Mouse (Mus musculus): ENCODE measurements around the gene Tlx2. TPM values are rescaled to one million over a fixed set of nuclear protein-coding genes. Genes with fewer than 3 reads are reported as not detected.

Gene Tlx2
- polyA plus RNA-seq, 1 experiment from 2014 or later = 8.4 TPM

DNA sequence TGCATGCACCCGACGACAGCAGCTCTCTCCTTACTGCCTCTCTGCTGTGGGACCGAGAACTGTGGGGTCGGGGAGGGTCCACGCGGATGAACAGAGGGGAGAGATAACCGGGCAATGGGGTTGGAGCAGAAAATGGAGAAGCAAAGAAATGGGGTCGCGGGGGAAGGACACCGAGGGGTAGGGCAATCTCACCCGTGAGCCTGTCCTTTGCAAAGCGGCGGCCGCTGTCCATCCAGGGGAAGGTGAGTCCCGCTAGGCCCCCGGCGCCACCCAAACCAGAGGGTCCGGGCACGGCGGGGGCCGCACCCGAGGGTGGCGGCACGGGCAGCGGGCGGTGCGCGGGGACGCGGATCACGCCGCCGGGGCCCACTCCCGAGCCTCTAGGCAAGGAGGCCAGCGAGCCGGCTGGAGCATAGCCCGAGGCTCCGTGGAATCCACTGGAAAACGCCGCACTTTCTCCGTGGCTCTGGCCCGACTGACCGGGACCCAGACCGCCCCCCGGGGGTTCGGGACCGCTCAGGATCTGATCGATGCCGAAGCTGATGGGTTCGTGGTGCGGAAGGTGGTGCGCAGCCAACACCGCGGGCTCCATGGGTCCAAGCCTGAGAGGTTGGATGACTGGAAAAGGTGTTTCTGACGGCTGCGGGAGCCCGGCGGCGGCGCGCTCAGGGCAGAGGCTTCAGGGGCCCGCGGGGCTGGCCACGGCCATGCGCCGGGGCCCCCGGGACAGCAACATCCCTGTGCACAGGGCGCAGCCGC lies 426 bp downstream of the Tlx2 start:
- Histone ChIP-seq H3K9ac (replicated peaks; ENCODE audit: low read depth, low read length) (no peak overlapping the region), H3K4me2 (replicated peaks; ENCODE audit: low read depth, low read length) (peak overlapping the region; percentile 3; the same call in 1 of the 2 replicates)
- ATAC-seq (ENCODE audit: insufficient number of reproducible peaks, insufficient read depth, low FRiP score, low read depth) = peak; percentile 17; the same call in 1 of the 2 replicates

DNA sequence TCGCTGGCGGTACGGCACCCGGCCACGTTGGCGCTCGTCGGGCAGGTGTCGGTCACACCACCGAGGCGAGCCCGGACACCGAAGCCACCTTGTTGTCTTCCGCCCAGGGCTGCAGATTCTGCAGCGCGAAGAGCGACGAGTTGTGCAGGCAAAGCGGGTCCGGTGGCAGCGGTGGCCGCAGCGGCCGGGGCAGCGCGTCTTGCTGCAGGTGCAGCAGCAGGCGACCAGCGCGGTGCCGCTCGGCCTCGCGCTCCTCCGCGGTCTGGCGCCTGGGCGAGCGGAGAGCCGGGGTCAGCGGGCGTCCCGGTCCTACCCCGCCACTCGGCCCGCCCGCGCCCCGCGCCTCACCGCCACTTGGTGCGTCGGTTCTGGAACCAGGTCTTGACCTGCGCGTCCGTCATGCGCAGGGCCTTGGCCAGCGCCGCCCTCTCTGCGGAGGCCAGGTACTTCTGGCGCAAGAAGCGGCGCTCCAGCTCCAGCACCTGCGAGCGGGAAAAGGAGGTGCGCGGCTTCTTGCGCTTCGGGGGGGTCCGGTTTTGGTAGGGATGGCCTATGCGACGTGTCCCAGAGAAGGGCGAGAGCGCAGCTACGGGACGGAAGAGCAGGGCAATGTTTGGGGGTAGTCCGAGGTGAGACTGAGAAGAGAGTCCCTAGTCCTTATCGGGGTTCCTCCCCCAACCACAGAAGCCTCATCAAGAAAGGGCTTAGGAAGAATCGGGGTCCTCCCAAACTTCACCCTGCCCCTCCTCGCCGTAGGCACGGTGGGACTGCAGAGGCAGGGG lies 1.2 kb downstream of the Tlx2 start:
- no peak for ATAC-seq (ENCODE audit: insufficient number of reproducible peaks, insufficient read depth, low FRiP score, low read depth)
- 1% methylated on average over 81 of the region's 81 CpGs for WGBS
- no peaks in the 10 kb centered on the region for H3K36me3 ChIP-seq (ENCODE audit: control insufficient read depth, insufficient read depth, low read length)
- peaks cover 5% of the 10 kb centered on the region; the same call in 1 of the 2 replicates for H3K4me1 ChIP-seq (ENCODE audit: control insufficient read depth, insufficient read depth, low read length)
- peaks cover 83% of the 10 kb centered on the region for H3K27me3 ChIP-seq (ENCODE audit: control insufficient read depth, insufficient read depth, low read length)
- peak overlapping the region; percentile 28 for H3K4me2 ChIP-seq (replicated peaks; ENCODE audit: low read depth, low read length)
- no peak overlapping the region for H3K9ac ChIP-seq (replicated peaks; ENCODE audit: low read depth, low read length)
- no peak overlapping the region for H3K27ac ChIP-seq (ENCODE audit: low read length)
- peak overlapping the region; percentile 26 for H3K4me3 ChIP-seq (ENCODE audit: low read depth, low read length)
- no peaks in the 10 kb centered on the region for H3K9me3 ChIP-seq (ENCODE audit: control insufficient read depth, low read depth, low read length)

More for the DNA sequence above, 426 bp downstream of the Tlx2 start:
- Histone ChIP-seq H3K9me3 (ENCODE audit: control insufficient read depth, low read depth, low read length) (no peaks in the 10 kb centered on the region), H3K36me3 (ENCODE audit: control insufficient read depth, insufficient read depth, low read length) (no peaks in the 10 kb centered on the region), H3K4me3 (ENCODE audit: low read depth, low read length) (peak overlapping the region; percentile 26), H3K27me3 (ENCODE audit: control insufficient read depth, insufficient read depth, low read length) (peaks cover 83% of the 10 kb centered on the region), H3K4me1 (ENCODE audit: control insufficient read depth, insufficient read depth, low read length) (peaks cover 5% of the 10 kb centered on the region; the same call in 1 of the 2 replicates), H3K27ac (ENCODE audit: low read length) (no peak overlapping the region)
- WGBS = under 1% methylated on average over 69 of the region's 69 CpGs

DNA sequence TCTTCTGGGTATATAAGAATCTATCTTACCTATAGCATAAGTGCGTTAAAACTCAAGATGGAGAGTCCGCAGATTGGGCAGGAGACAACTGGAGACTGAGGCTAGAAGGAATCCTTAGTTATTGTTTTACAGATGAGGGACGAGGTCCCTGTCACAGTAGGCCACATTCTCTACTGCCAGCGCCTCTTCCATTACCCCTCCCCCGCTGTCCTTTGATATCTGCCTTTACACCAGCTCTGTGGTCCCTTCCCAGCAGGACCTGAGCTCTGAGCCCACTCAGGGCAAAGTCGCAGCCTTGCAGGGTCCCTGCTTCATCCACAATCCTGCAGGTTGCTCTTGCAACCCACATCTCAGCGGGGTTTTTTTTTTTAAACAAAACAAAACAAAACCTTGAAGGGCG lies 1.9 kb downstream of the Tlx2 start:
- WGBS = 6% methylated on average over 8 of the region's 8 CpGs
- Histone ChIP-seq H3K9me3 (ENCODE audit: control insufficient read depth, low read depth, low read length) (no peaks in the 10 kb centered on the region), H3K9ac (replicated peaks; ENCODE audit: low read depth, low read length) (no peak overlapping the region), H3K36me3 (ENCODE audit: control insufficient read depth, insufficient read depth, low read length) (no peaks in the 10 kb centered on the region), H3K4me2 (replicated peaks; ENCODE audit: low read depth, low read length) (peak overlapping the region; percentile 28; the same call in 1 of the 2 replicates), H3K27ac (ENCODE audit: low read length) (no peak overlapping the region), H3K4me3 (ENCODE audit: low read depth, low read length) (peak overlapping the region; percentile 26; the same call in 1 of the 2 replicates), H3K4me1 (ENCODE audit: control insufficient read depth, insufficient read depth, low read length) (peaks cover 5% of the 10 kb centered on the region; the same call in 1 of the 2 replicates), H3K27me3 (ENCODE audit: control insufficient read depth, insufficient read depth, low read length) (peaks cover 84% of the 10 kb centered on the region)
- no peak for ATAC-seq (ENCODE audit: insufficient number of reproducible peaks, insufficient read depth, low FRiP score, low read depth)

DNA sequence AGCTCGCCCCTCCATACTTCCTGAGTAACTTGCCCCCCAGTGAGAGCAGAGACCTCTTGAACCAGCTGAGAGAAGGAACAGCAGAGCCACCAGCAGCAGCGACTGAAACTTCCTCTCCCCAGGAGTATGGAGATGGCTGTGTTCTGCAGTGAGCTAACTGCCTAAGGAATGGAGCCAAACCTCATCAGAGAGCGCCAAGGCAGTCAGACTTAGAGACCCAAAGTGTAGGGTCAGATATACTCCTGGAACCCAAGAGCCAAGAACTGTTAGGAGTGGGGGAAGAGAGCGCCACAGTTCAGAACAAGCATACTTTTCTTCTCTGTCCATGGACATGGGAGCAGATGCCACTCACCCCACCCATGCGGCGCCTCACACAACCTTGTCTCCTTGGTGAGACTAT lies 3.7 kb downstream of the Tlx2 start:
- Histone ChIP-seq H3K36me3 (ENCODE audit: control insufficient read depth, insufficient read depth, low read length) (no peaks in the 10 kb centered on the region), H3K4me3 (ENCODE audit: low read depth, low read length) (no peak overlapping the region), H3K27ac (ENCODE audit: low read length) (no peak overlapping the region), H3K4me1 (ENCODE audit: control insufficient read depth, insufficient read depth, low read length) (peaks cover 5% of the 10 kb centered on the region; the same call in 1 of the 2 replicates), H3K4me2 (replicated peaks; ENCODE audit: low read depth, low read length) (no peak overlapping the region), H3K9me3 (ENCODE audit: control insufficient read depth, low read depth, low read length) (no peaks in the 10 kb centered on the region), H3K9ac (replicated peaks; ENCODE audit: low read depth, low read length) (no peak overlapping the region), H3K27me3 (ENCODE audit: control insufficient read depth, insufficient read depth, low read length) (peaks cover 75% of the 10 kb centered on the region)
- no peak for ATAC-seq (ENCODE audit: insufficient number of reproducible peaks, insufficient read depth, low FRiP score, low read depth)
- 25% methylated on average over 6 of the region's 6 CpGs for WGBS

DNA sequence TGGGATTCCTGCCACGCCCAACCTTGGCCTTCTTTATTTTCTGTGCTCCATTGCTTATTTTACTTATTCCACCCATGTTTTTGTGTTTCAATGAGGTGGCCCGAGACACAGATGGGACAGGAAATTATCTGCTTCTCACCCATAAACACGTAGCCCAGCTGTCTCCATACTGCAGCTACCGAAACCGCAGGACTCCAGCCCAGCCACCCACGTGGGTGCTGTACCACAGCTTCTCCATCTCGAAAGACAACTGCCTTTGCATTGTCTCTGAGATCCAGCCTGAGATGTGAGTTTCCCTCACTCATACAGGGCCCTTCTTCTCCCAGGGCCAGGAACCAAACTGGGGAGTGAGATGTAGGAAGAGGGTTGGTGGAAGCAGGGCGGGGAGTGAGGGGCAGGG lies 4.1 kb downstream of the Tlx2 start:
- Histone ChIP-seq H3K9ac (replicated peaks; ENCODE audit: low read depth, low read length) (no peak overlapping the region), H3K4me1 (ENCODE audit: control insufficient read depth, insufficient read depth, low read length) (peaks cover under 1% of the 10 kb centered on the region; the same call in 1 of the 2 replicates), H3K9me3 (ENCODE audit: control insufficient read depth, low read depth, low read length) (no peaks in the 10 kb centered on the region), H3K4me2 (replicated peaks; ENCODE audit: low read depth, low read length) (no peak overlapping the region), H3K27me3 (ENCODE audit: control insufficient read depth, insufficient read depth, low read length) (peaks cover 71% of the 10 kb centered on the region), H3K4me3 (ENCODE audit: low read depth, low read length) (no peak overlapping the region), H3K27ac (ENCODE audit: low read length) (no peak overlapping the region), H3K36me3 (ENCODE audit: control insufficient read depth, insufficient read depth, low read length) (no peaks in the 10 kb centered on the region)
- ATAC-seq (ENCODE audit: insufficient number of reproducible peaks, insufficient read depth, low FRiP score, low read depth) = no peak
- 39% methylated on average over 8 of the region's 8 CpGs for WGBS

DNA sequence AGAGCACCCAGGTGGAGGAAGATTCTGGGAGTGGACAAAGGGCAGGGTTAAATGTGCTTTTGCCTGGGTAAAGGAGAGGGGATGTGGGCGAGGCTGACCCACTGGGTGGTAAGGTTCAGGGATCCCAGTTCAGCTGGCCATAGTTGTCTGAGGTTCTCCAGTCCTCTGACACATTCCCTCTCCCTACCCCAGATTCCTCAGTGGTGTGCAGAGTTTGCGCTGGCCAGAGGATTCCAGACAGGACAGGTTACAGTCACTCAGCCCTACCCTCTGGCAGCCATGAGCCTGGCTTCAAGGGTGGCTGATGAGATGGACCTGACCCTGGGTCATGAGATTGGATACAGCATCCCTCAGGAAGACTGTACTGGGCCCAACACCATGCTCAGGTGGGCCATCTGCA lies 11.4 kb downstream of the Tlx2 start:
- peaks cover 10% of the 10 kb centered on the region; the same call in 1 of the 2 replicates for H3K4me1 ChIP-seq (ENCODE audit: control insufficient read depth, insufficient read depth, low read length)
- peaks cover 8% of the 10 kb centered on the region for H3K27me3 ChIP-seq (ENCODE audit: control insufficient read depth, insufficient read depth, low read length)
- no peak overlapping the region for H3K27ac ChIP-seq (ENCODE audit: low read length)
- no peak overlapping the region for H3K9ac ChIP-seq (replicated peaks; ENCODE audit: low read depth, low read length)
- no peak overlapping the region for H3K4me3 ChIP-seq (ENCODE audit: low read depth, low read length)
- ATAC-seq (ENCODE audit: insufficient number of reproducible peaks, insufficient read depth, low FRiP score, low read depth) = no peak
- H3K4me2 ChIP-seq (replicated peaks; ENCODE audit: low read depth, low read length) = peak overlapping the region; percentile 23
- peaks cover 8% of the 10 kb centered on the region for H3K36me3 ChIP-seq (ENCODE audit: control insufficient read depth, insufficient read depth, low read length)
- H3K9me3 ChIP-seq (ENCODE audit: control insufficient read depth, low read depth, low read length) = no peaks in the 10 kb centered on the region
- WGBS = 80% methylated on average over 2 of the region's 2 CpGs

DNA sequence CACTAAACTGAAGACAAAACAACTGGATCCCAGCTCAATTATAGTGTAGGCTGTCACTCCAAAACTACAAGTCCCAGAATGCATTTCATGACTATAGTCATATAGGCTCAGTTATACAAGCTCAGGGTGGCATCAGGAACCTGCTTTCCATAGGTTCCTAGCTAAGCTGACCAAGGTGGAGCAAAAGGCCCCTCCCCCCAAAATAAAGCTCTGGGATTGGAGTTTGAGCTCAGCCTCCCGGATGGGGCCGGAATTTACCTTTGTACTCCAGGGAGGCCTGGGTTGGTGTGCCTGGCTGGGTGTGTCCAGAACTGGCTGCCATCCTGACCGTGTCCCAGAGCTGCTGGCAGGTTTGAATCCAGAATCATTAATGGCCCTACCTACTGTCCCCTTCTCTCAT lies 12.3 kb downstream of the Tlx2 start, which contains the start of gene Dqx1:
TSS of gene Dqx1 (plus strand) at position 55 of the 400 bp plus-strand sequence.
- peak; percentile 56 for ATAC-seq (ENCODE audit: insufficient number of reproducible peaks, insufficient read depth, low FRiP score, low read depth)
- Histone ChIP-seq H3K27me3 (ENCODE audit: control insufficient read depth, insufficient read depth, low read length) (peaks cover 1% of the 10 kb centered on the region; the same call in 1 of the 2 replicates), H3K4me2 (replicated peaks; ENCODE audit: low read depth, low read length) (peak within 1 kb of the TSS; percentile 23), H3K27ac (ENCODE audit: low read length) (no peak within 1 kb of the TSS; the same call in 1 of the 2 replicates), H3K4me3 (ENCODE audit: low read depth, low read length) (peak within 1 kb of the TSS; percentile 9; the same call in 1 of the 2 replicates), H3K4me1 (ENCODE audit: control insufficient read depth, insufficient read depth, low read length) (peaks cover 16% of the 10 kb centered on the region), H3K9me3 (ENCODE audit: control insufficient read depth, low read depth, low read length) (no peaks in the 10 kb centered on the region), H3K36me3 (ENCODE audit: control insufficient read depth, insufficient read depth, low read length) (peaks cover 8% of the 10 kb centered on the region), H3K9ac (replicated peaks; ENCODE audit: low read depth, low read length) (peak within 1 kb of the TSS; percentile 21; the same call in 1 of the 2 replicates)
- WGBS = 44% methylated on average over 3 of the region's 3 CpGs

DNA sequence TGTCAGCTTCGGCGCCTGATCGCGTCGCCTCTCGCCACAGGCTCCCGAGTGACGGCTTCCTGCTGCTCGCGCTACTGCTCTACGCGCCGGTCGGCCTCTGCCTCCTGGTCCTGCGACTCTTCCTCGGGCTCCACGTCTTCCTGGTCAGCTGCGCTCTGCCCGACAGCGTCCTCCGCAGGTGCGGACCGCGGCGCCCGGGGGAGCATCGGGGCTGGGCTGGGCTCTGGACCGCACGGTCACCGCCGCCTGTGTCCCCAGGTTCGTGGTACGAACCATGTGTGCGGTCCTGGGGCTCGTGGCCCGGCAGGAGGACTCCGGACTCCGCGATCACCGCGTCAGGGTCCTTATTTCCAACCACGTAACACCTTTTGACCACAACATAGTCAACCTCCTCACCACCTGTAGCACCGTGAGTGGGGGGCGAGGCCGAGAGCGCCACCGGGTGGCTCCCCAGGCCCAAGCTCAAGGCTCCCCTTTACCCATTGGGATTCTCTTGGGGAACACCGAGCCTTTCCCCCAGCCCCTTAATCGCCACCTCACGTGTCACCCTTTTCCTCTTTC lies 15.1 kb downstream of the Tlx2 start, which contains the start of gene Htra2:
TSS of gene Htra2 (minus strand) at position 403 of the 561 bp plus-strand sequence.
- H3K4me1 ChIP-seq (ENCODE audit: control insufficient read depth, insufficient read depth, low read length) = peaks cover 20% of the 10 kb centered on the region
- peak within 1 kb of the TSS; percentile 94 for H3K4me2 ChIP-seq (replicated peaks; ENCODE audit: low read depth, low read length)
- peak; percentile 3; the same call in 1 of the 2 replicates for ATAC-seq (ENCODE audit: insufficient number of reproducible peaks, insufficient read depth, low FRiP score, low read depth)
- H3K4me3 ChIP-seq (ENCODE audit: low read depth, low read length) = peak within 1 kb of the TSS; percentile 98
- peak within 1 kb of the TSS; percentile 93 for H3K9ac ChIP-seq (replicated peaks; ENCODE audit: low read depth, low read length)
- no peaks in the 10 kb centered on the region for H3K9me3 ChIP-seq (ENCODE audit: control insufficient read depth, low read depth, low read length)
- peak within 1 kb of the TSS; percentile 78 for H3K27ac ChIP-seq (ENCODE audit: low read length)
- WGBS = under 1% methylated on average over 50 of the region's 50 CpGs
- no peaks in the 10 kb centered on the region for H3K27me3 ChIP-seq (ENCODE audit: control insufficient read depth, insufficient read depth, low read length)
- peaks cover 13% of the 10 kb centered on the region for H3K36me3 ChIP-seq (ENCODE audit: control insufficient read depth, insufficient read depth, low read length)

Measured in stomach, embryonic 14.5 days (tissue).